Mouse (Mus musculus) T-helper 17 cell (primary cell): ENCODE data around the gene Ndufb10.

Source experiments
- in situ Hi-C, 2 experiments: fragments of 300-600 bp; cut with MboI, MseI; formaldehyde crosslinking; loops; 1 replicate in 1 of 2; 2 replicates in 1 of 2; pipeline ENCODE4 v1.15.1; 2025; ENCODE audit warnings: high pct_unique_total_duplicates in 2 of 2

Gene Ndufb10

DNA sequence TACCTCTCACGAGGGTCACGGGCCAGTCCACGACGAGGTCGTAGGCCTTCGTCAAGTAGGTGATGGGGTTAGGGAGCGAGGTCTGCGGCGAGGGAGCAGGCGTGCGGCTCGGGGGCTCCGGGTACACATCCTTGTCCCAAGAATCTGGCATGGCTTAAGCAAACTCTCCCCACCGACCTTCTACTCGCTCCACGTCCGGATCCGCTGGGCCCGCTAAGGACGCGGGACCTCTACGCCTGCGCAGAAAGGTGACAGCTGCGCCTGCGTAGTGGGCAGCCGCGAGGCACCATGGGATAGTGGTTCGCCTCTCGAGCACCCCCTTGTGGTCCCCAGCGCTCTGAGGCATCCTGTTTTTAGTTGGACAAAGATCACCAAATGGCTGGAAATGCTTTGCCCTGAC is at the start of gene Ndufb10:
Gene Ndufb10, minus strand, starts transcription at position 295 of the 400 bp plus-strand sequence.
- in situ Hi-C loops = no loop called here

DNA sequence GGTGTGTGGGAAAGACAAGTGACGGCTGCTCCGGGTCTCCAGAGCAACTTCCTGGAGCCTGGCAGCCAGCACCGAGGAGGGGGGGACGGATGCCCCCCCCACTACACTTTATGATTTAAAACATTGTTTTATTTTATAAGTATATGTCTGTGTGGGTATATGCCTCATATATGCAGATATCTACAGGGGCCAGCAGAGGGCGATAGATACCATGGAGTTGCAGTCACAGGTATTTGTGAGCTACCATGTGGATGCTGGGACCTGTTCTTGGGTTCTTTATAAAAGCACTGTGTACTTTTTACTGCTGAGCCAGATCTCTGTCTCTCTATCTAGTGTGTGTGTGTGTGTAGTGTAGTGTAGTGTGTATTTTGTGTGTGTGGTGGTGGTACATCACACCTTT is 49.0 kb upstream of the Ndufb10 start:
- in situ Hi-C loops = loop anchor here in 1 of 2 experiments (25.0 kb wide), 1 partner anchor 1461 kb away; the partner anchor contains the start of gene Vmn2r114

DNA sequence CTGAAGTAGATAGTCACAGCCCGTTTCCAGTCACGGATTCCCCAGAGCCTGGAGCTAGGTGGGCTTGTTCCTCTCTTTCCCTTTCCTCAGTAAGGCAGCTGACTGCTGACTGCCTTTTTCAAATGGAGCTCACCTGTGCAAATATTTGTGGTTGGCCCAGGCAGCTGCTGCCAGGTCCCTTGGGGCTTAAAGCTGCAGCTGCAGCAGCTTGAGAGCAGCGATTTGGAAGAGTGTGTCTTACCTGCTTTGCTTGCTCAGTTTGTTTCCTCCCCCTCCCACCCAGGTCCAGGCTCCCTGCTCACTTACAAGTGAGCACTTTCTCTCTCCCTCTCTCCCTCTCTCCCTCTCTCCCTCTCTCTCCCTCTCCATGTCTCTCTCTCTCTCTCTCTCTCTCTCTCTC is 44.9 kb upstream of the Ndufb10 start:
- in situ Hi-C loops = loop anchor here in 1 of 2 experiments (25.0 kb wide), 1 partner anchor 1457 kb away; the partner anchor contains the start of gene Vmn2r114

DNA sequence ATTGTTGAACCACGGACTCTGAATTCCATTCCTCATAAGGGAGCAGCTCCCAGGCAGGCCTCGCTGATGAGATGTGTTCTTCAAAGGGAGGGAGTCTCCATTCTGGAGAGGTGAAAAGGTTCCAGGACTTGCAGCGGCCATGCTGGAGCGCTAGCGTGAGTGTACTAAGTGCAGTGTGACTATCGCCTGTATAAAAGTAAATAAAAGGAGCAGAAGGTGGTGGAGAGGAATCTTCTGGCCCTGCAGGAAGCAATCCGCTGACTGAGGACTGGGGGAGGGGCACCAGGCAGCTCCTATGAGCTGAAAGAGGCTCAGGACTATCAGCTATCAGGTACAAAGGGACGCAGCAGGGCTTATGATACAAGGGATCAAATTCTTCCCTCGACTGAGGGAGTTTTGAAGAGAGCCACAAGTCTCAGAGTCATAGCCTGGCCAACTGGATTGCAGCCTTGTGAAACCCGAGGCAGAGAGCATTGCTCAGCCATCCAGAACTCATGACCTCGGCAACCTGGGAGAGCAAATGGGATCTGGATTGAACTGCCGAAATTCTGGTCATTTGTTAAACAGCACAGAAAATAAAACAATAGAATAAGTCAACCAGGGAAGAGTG is 42.1 kb upstream of the Ndufb10 start:
- in situ Hi-C loops = loop anchor here in 1 of 2 experiments (25.0 kb wide), 1 partner anchor 1454 kb away; the partner anchor contains the start of gene Vmn2r114

DNA sequence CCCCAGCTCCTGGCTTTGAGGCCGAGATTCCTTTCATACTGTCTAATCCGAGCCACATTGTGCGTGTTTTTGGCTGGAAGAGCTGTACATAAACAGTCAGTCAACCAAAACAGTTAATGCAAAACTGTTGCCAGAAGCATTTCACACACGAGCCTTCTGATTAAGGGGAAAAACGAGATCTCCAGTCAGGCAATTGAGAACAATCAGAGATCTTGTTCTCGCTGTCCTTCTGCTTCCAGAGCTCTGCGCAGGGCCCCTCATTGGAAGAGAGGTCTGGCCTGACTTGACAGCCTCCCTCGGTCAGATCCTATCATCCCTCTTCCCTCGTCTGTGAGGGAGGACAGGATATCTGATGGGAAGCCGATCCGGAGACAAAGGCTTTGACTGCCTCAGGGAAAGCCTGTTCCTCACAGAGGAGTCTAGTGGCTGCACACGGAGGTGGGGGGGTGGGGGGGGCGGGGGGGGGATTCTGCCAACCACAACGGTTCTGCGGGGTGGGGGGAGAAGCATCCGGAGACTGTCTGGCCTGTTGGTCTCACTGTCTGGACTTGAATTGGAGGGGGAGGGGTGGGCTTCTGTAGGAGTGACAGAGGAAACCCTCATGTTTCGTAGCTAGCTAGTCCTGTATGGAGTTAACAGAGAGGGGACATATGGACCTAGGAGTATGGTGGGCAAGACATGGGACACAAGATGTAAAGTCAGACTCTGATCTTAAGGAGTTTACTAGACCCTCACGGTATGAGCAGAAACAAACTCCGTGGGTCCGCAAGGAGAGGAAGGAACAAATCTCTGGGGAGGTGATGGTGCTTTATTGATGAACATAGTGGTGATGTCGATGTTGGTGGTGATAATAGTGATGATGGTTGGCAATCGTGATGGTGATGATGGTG is 41.0 kb upstream of the Ndufb10 start:
- in situ Hi-C loops = loop anchor here in 1 of 2 experiments (25.0 kb wide), 1 partner anchor 1453 kb away; the partner anchor contains the start of gene Vmn2r114

DNA sequence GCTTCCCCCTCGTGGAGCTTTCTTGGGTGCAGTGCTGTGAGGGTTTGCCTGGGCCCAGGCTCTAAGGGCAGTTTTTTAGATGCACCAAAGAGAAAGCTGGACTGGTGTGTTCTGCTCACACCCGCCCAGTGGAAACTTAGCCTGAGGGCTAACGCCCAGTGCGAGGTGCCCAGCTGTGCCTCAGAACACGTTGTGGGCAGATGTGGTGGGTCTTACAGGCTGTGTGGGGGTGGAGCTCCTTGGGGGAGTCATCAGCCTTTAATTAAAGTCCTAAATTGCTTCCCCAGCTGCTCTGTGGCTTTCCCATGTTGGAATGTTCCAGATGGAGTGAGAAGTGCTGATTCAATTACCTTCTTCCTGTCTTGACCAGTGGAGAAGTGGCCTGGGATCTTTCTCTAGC is 36.8 kb upstream of the Ndufb10 start:
- in situ Hi-C loops = loop anchor here in 1 of 2 experiments (25.0 kb wide), 1 partner anchor 1449 kb away; the partner anchor contains the start of gene Vmn2r114

DNA sequence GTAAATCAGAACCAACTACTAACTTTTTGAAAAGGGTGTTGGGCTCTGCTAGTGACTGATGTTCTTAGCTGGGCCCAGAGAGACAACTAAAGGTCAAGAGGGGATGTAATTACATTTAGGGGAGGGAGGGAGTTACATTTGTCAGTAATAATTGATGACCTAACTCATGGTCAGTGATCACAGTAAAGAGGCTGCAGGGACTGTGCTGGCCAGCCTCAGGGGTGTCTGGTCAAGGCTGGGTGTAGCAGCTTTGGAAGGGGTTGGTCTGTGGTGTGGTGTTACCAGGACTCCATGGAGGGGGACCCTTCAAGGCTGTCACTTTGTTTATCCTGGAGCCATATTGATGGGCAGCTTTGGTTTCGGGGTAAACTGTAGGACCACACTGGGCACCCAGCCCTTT is 33.1 kb upstream of the Ndufb10 start:
- in situ Hi-C loops = loop anchor here in 1 of 2 experiments (25.0 kb wide), 1 partner anchor 1445 kb away; the partner anchor contains the start of gene Vmn2r114

DNA sequence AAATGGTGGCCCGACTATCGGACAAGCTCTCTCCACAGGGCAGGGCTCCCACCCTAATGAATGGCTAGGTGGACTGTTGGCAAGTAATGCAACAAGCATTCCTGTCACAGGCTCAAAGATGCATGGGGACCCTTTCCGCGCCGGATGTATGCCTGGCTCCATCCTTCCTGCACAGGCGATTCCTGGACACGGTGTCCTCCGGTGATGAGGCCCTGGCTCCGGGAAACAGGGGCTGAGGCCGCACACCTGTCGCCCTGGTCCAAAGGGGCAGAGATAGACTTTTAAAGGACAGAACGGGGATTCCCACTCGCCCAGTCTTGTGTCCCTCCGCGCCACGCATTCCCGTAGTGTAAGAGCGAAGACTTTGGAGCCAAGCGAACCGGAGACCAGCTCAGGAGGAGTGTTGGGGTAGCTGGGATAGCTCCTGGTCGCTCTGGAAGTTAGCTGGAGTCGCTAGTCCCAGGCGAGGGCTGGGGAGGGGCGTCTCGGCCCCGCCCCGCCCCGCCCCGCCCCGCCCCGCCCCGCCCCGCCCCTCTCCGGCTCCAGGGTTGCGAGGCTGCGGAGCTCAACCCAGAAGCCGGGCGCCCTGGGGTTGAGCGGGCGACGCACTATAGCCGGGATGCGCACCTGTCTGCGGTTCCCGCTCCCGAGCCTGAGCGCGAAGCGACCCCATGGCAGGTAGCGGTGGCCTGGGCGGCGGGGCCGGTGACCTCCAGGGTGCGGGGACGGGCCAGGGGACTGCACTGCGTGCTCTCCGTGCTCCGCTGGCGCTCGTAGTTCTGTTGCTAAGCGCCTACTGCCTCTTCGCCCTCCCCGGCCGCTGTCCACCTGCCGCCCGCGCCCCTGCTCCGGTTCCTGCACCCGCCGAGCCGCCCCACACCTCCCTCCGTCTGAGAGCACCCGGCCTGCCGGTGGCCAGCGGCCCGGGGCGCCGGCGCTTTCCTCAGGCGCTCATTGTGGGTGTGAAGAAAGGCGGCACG is 28.4 kb upstream of the Ndufb10 start, which contains the start of gene Hs3st6:
Gene Hs3st6, plus strand, starts transcription at position 574 of the 980 bp plus-strand sequence.
- in situ Hi-C loops = loop anchor here in 1 of 2 experiments (25.0 kb wide), 1 partner anchor 1440 kb away; the partner anchor contains the start of gene Vmn2r114

DNA sequence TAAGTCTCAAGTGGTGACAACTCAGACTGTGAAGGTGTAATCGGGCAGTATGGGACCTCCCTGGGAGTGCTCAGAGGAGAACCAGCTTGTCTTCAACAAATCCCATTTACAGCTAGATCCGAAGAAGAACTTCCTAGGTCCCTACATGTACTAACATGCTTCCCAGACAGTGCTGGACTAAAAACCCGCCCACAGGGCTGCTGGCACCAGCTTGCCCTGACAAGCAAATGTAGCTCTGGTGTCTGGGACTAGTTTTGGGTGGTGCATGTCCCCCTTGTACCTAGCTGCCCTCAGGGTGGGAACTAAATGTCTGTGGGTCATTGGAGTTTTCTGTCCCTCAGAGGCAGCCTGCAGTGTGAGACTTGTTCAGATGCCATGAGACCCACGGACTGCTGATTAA is 27.2 kb upstream of the Ndufb10 start:
- in situ Hi-C loops = loop anchor here in 1 of 2 experiments (25.0 kb wide), 1 partner anchor 1439 kb away; the partner anchor contains the start of gene Vmn2r114

DNA sequence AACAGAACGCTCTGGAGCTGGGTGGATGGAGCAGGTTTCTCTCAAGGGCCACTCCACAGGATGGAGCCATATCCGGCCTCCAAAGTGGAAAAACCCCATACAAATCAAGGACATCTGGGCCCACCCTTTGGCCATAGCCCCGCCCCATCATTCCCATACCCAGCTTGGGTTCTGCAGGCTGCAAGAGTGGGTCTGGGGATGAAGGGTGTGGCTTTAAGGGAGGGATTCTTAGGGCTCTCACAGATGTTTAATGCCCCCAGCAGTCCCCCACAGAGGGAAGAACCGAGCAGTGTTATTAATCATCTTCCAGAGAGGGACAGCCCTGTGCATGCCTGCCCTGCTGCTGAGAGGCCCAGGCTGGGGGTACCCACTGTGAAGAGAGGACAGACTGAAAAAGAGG is 22.7 kb upstream of the Ndufb10 start:
- in situ Hi-C loops = loop anchor here in 1 of 2 experiments (5.0 to 10.0 kb wide), 2 partner anchors 65 to 138 kb away; partner anchors contain the start of genes Nubp2 and Spsb3

DNA sequence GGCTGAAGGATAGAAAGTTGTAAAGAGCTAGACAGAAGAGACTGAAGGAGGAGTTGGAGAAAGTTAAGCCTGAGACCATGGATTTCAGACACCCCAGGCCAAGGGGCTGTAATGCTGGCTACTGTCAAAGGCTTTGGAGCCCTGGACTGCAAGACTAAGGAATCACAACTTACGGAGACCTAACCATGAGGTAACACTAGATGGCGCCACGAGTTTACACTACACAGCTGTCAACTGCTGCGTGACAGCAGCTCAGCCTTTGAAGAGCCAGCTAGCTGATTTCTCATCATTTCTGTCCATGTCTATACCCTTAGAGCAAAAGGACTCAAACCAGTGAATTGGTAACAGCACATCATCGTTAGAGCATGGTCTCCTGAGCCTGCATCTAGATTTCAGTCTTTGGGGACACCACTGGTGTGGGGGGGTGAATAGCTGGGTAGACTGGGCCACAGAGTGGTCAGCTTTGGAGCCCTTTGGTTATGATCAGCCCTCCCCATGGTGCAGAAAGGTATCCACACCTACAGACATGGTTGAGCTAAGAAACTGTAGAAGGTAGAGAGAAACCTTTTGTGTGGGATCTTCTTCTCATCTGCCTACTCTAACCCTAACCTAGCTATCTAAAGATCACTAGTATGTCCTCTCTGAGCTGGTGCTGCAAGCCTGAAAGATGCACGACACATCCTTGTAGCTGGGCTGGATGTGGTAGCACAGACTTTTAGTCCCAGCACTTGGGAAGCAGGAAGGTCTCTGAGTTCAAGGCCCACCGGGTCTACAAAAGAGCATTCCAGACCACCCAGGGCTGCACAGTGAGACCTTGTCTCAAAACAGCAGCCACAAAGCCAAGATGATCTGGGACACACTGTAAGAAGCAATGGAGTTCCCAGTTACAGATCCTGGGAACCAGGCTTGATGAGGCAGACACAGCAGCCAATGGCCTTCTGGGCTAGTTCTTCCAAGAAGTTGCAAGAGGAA is 21.5 kb upstream of the Ndufb10 start:
- in situ Hi-C loops = loop anchor here in 1 of 2 experiments (5.0 to 10.0 kb wide), 2 partner anchors 66 to 139 kb away; partner anchors contain the start of genes Nubp2 and Spsb3

DNA sequence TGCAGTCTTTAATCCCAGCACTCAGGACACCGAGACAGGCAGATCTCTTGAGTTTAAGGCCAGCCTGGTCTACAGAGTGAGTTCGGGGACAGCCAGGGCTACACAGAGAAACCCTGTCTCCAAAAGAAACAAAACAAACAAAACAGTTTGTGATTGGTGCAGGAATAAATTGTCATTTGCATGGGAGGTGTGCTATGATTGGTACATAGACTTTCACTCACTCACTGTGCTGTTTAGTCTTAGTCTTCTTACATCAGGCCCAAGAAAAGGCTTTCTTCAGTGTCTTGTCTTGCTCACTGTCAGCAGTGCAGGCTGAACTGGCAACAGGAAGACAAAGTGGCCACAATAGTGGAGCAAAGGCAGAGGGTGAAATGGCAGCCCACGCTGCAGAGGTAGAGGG is 20.1 kb upstream of the Ndufb10 start:
- in situ Hi-C loops = loop anchor here in 1 of 2 experiments (10.0 kb wide), 1 partner anchor 140 kb away; the partner anchor contains the start of genes Nubp2 and Spsb3

DNA sequence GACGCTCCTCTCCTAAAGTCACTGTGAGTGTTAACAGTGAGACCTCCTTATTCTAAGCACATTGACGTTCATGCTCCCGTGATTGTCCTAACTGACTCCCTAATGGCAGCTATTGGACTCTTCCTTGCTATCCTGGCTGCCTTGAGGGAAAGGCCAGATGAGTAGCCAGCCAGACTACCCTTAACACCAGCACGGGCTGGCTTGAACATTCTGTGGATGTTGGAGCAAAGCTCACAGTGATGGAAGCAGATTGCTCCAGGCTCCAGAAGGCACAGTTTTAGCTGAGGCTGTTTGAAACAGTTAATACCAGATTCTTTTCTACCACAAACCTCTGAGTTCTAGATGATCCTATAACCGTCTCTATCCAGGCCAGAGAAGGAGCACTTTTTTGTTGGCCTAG is 19.6 kb upstream of the Ndufb10 start:
- in situ Hi-C loops = loop anchor here in 1 of 2 experiments (10.0 kb wide), 1 partner anchor 141 kb away; the partner anchor contains the start of genes Nubp2 and Spsb3

DNA sequence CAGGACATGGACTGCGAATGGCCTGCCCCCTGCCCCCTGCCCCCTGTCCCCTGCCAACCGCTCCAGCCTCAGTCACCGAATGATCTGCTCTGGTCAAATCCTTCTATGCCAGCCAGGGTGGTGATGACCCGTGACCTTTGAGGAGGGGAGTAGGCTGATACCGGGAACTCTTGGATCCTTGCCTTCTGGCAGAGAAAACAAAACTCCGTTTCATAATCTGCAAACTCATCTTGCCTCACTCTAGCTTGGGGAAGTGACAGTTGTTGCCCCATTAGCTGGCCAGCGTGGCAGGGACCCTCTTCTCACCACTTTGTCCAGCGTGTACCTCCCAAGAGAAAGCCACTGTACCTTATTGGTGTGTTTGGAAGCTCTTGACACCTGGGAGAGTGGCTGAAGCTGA is 18.0 kb upstream of the Ndufb10 start:
- in situ Hi-C loops = loop anchor here in 1 of 2 experiments (10.0 kb wide), 1 partner anchor 142 kb away; the partner anchor contains the start of genes Nubp2 and Spsb3

DNA sequence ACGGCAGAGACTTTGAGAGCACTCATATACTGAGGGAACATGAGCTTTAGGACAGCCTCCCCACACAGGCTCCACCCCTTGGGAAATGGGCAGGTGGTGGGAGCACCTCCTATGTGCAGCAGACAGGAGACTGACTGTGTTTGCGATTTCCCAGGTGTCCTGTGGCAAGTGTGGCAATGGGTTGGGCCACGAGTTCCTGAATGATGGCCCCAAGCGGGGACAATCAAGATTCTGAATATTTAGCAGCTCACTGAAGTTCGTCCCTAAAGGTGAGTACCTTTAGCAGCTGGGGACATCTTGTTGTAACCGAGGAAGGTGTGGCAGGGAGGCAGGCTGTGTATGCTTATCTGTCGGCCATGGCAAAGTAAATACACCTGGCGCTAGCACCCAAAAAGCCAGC is 15.6 kb upstream of the Ndufb10 start:
- in situ Hi-C loops = loop anchor here (5.0 to 10.0 kb wide), 2 partner anchors 145 to 147 kb away; partner anchors contain the start of genes Nubp2 (in 2 of the 2) and Spsb3 (in 2 of the 2)

DNA sequence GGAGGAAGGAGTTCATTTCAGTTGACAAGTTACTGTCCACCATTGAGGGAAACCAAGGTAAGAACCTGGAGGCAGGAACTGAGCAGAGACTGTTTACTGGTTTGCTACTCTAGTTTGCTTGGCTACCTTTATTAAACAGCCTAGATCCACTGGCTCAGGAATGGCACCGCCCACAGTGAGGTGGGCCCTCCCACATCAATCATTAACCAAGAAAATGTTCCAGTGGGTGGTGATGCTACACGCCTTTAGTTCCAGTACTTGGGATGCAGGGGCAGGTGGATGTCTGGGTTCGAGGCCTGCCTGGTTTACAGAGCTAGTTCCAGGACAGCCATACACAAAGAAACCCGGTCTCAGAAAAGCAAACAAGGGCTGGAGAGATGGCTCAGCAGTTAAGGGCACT is 14.0 kb upstream of the Ndufb10 start:
- in situ Hi-C loops = loop anchor here in 1 of 2 experiments (5.0 kb wide), 1 partner anchor 149 kb away; the partner anchor contains the start of genes Nubp2 and Spsb3

DNA sequence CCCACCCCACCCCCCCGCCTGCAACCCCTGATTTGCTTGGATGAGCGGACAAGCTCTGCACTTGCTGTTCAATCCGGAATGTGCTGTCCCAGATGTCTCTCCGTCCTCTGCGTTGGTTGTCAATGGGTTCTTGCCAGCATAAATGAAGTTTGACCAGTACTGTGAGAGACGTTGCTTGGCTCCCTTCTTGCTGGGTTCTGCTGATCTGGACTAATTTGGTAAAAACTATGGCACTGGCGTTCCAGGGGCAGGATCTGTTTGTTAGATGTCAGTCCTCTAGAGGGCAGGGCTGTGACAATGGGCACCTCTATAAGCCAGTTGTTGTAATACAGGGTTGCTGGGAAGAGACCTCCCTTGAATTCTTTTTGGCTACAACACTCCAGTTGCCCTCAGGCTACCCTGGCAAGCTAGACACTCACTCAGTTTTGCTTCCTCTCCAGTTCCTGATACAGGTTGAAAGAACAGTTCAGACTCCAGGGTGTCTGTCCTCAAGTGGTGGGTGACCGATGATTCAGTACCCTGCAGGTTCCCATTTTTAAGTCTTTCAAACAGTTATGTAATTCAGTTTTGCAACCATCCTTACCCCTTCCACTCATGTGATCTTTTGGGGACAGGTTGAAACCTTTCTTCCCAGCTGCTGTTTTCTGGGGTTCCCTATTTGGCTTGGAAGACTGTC is 13.0 kb upstream of the Ndufb10 start:
- in situ Hi-C loops = loop anchor here in 1 of 2 experiments (5.0 kb wide), 1 partner anchor 150 kb away; the partner anchor contains the start of genes Nubp2 and Spsb3
